Mouse (Mus musculus) thymus, adult 2 months (tissue): ENCODE data around the gene March10. TPM values are rescaled to one million over a fixed set of nuclear protein-coding genes. Genes with fewer than 3 reads are reported as not detected.

Experiments
- DNase-seq: peaks from one replicate; pipeline ENCODE4 v3.0.0; 2021
- H3K27ac ChIP-seq: fragments of 200-500 bp; 2 replicates; pipeline ENCODE4 v1.5.1; 2012; ENCODE audit warnings: low read length, control low read depth; ENCODE audit not compliant: control insufficient read depth, insufficient read depth
- H3K27me3 ChIP-seq: fragments of 200-500 bp; 2 replicates; pipeline ENCODE4 v1.6.1; 2012; ENCODE audit warnings: mild to moderate bottlenecking, low read length, moderate library complexity, mixed read lengths; ENCODE audit not compliant: control insufficient read depth, insufficient read depth
- H3K36me3 ChIP-seq: fragments of 200-500 bp; 2 replicates; pipeline ENCODE4 v1.6.1; 2012; ENCODE audit warnings: mild to moderate bottlenecking, low read length, moderate library complexity; ENCODE audit not compliant: control insufficient read depth, insufficient read depth
- H3K4me1 ChIP-seq: fragments of 200-500 bp; replicated peaks from 2 replicates; pipeline ENCODE4 v1.6.1; 2012; ENCODE audit warnings: low read length; ENCODE audit not compliant: control insufficient read depth, insufficient read depth
- H3K4me3 ChIP-seq: fragments of 200-500 bp; 2 replicates; pipeline ENCODE4 v1.5.1; 2012; ENCODE audit warnings: mild to moderate bottlenecking, low read length, control low read depth, moderate library complexity; ENCODE audit not compliant: control insufficient read depth, insufficient read depth
- CTCF ChIP-seq: fragments of 200-500 bp; IDR thresholded peaks from 2 replicates; pipeline ENCODE4 v1.5.1; 2012; ENCODE audit warnings: mild to moderate bottlenecking, control low read depth, low read length, moderate library complexity, borderline replicate concordance; ENCODE audit not compliant: control insufficient read depth, poor library complexity, insufficient read depth; ENCODE audit errors: extremely low read depth
- POLR2A ChIP-seq: fragments of 200-500 bp; IDR thresholded peaks from 2 replicates; pipeline ENCODE4 v1.6.1; 2012; ENCODE audit warnings: mild to moderate bottlenecking, low read length, control low read depth, moderate library complexity; ENCODE audit not compliant: control insufficient read depth, poor library complexity, insufficient read depth; ENCODE audit errors: extremely low read depth
- WGBS: fragments of 180-500 bp; shearing (Covaris S2); methylation state at CpG from one replicate; pipeline ENCODE4 v1.1.7; 2018; 5-methylcytosine and 5-hydroxymethylcytosine counted together
- polyA plus RNA-seq: library from polyadenylated mRNA; depleted of rRNA; stranded (reverse); fragments of >200 nt; gene quantifications from 2 replicates; pipeline ENCODE4 v1.2.3, GENCODE M21; 2012

Gene March10
- polyA plus RNA-seq, 1 experiment = 0.07 TPM

DNA sequence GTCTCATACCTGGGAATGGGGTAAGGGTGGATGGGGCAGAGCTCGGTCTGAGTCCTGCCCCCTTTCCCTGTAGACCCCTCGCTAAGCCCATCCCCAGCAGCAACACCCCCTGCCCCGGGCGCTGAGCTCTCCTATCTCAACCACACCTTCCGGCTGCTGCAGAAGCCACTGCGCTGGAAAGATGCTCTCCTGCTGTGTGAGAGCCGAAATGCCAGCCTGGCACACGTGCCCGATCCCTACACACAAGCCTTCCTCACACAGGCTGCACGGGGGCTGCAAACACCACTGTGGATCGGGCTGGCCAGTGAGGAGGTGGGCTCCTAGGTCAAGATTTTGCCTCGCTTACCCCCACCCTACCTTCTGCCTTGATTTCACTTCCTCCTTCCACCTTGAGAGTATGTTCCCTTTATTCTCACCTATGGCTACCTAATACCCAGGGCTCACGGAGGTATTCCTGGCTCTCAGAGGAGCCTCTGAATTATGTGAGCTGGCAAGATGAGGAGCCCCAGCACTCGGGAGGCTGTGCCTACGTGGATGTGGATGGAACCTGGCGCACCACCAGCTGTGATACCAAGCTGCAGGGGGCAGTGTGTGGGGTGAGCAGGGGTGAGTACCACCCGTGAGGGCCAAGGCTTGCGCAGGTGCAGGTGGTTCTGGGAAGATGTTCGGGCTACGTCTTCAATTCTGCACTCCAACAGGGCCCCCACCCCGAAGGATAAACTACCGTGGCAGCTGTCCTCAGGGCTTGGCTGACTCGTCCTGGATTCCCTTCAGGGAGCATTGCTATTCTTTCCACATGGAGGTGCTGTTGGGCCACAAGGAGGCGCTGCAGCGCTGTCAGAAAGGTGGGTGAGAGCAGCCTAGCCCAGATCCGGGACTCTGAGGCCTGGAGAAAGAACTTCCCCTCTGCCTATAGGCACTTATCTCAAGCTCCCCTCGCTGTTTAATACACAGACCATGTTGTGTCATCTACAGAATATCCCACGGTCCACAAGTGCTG, 109.1 kb downstream of the March10 start:
- TF ChIP-seq POLR2A = no peak
- TF ChIP-seq CTCF = peak; percentile 89
- no peaks in the 10 kb centered on the region for H3K36me3 ChIP-seq
- peak; percentile 74 for DNase-seq
- H3K27me3 ChIP-seq = no peaks in the 10 kb centered on the region
- H3K27ac ChIP-seq = no peak overlapping the region
- WGBS = 49% methylated on average over 28 of the region's 28 CpGs
- no peaks in the 10 kb centered on the region for H3K4me1 ChIP-seq
- H3K4me3 ChIP-seq = no peak overlapping the region

GRCm38 (mm10) chr11:105345284-105345683, 111.3 kb downstream of the March10 start:
- DNase-seq = peak; percentile 24
- H3K4me1 ChIP-seq = no peaks in the 10 kb centered on the region
- no peak overlapping the region for H3K27ac ChIP-seq
- TF ChIP-seq CTCF (no peak), POLR2A (no peak)
- H3K4me3 ChIP-seq = no peak overlapping the region
- no peaks in the 10 kb centered on the region for H3K27me3 ChIP-seq
- H3K36me3 ChIP-seq = no peaks in the 10 kb centered on the region
- WGBS = 90% methylated on average over 2 of the region's 2 CpGs

- no peak for DNase-seq
- TF ChIP-seq POLR2A (no peak), CTCF (no peak)
- no peak overlapping the region for H3K4me3 ChIP-seq
- no peaks in the 10 kb centered on the region for H3K36me3 ChIP-seq
- H3K27me3 ChIP-seq = no peaks in the 10 kb centered on the region
- H3K4me1 ChIP-seq = no peaks in the 10 kb centered on the region
- WGBS = 91% methylated on average over 12 of the region's 12 CpGs
- no peak overlapping the region for H3K27ac ChIP-seq
These were observed 117.7 kb downstream of the March10 start for GRCm38 (mm10) chr11:105338596-105339390.

DNA sequence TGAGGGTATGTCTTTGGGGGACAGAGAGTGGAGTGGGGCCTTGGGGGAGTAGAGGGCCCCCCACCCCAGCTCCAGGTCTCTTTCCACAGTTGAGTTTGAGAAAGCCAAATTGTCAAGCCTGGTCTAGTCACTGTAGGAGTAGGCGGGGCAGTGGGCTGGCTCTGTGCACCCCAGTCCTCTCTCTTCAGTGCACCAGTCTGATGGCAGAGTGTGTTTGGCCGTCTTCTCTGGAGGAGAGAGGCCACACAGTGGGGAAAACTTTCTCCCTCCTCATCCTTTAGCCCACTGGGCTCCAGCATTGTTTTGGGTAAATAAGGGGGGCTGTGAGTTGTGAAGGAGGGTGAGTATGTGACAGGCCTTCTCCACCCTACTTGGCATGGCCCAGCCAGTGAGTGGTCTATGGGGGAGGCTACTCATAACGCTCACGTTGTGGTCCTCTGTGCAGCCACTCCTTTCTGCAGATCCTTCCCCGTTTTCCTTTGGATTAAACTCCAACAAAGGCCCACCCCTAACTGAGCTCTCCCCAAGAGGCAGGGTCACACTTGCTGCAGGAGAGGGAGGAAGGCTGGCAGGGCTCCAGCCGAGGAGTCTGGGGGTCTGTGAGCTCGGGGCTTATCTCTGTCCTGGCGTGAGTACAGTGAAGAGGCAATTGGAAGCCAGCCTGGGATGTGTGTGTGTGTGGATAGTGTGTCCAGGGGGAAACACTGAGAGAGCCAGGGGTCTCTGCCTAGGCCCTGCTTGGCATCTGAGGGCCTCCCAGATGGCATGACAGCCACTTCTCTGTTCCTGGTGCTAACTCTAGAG, 122.5 kb downstream of the March10 start:
- no peak overlapping the region for H3K27ac ChIP-seq
- DNase-seq = no peak
- H3K4me1 ChIP-seq = no peaks in the 10 kb centered on the region
- WGBS = 87% methylated on average over 8 of the region's 8 CpGs
- H3K4me3 ChIP-seq = no peak overlapping the region
- no peak for TF ChIP-seq POLR2A
- no peak for TF ChIP-seq CTCF
- H3K27me3 ChIP-seq = no peaks in the 10 kb centered on the region
- H3K36me3 ChIP-seq = no peaks in the 10 kb centered on the region

DNA sequence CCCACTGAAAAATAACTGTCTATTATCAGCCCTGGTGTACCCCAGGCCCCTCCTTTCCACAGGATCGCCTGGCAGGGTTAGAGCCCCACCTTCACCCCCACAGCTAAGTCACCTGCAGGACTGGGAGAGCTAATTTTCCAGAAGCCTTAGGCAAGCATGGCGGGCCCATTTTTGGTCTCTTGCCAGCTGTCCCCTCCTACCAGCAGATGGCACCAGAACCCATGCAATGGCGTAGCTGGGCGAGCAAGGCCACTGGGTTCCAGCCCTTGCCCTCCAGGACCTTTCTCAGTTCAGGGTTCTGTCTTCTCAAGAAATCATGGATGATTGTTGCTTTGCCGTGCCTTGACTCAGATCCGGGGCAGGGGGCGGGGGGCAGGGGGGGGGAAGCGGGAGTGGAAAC, 124.1 kb downstream of the March10 start:
- Histone ChIP-seq H3K27me3 (no peaks in the 10 kb centered on the region), H3K4me3 (no peak overlapping the region), H3K27ac (no peak overlapping the region), H3K36me3 (no peaks in the 10 kb centered on the region), H3K4me1 (no peaks in the 10 kb centered on the region)
- no peak for TF ChIP-seq POLR2A
- TF ChIP-seq CTCF = no peak
- WGBS = 76% methylated on average over 8 of the region's 8 CpGs
- peak; percentile 14 for DNase-seq

GRCm38 (mm10) chr11:105331732-105332131, 124.8 kb downstream of the March10 start:
- H3K4me3 ChIP-seq = no peak overlapping the region
- no peak for DNase-seq
- H3K4me1 ChIP-seq = no peaks in the 10 kb centered on the region
- H3K27ac ChIP-seq = no peak overlapping the region
- 68% methylated on average over 10 of the region's 10 CpGs for WGBS
- TF ChIP-seq CTCF = no peak
- TF ChIP-seq POLR2A = no peak
- H3K27me3 ChIP-seq = no peaks in the 10 kb centered on the region
- H3K36me3 ChIP-seq = no peaks in the 10 kb centered on the region
